Mouse (Mus musculus) small intestine, adult 2 months (tissue): Measurements from ENCODE around the gene Creb5.

Source experiments
- CTCF ChIP-seq: fragments of 200-500 bp; IDR thresholded peaks from 2 replicates; pipeline ENCODE4 v1.5.1; 2012; ENCODE audit warnings: low read depth, mild to moderate bottlenecking, control low read depth, inconsistent platforms, low read length, moderate library complexity, mixed read lengths; ENCODE audit not compliant: insufficient replicate concordance, insufficient read length; ENCODE audit errors: extremely low read depth
- POLR2A ChIP-seq: fragments of 200-500 bp; IDR thresholded peaks from 2 replicates; pipeline ENCODE4 v1.6.1; 2012; ENCODE audit warnings: low read depth, mild to moderate bottlenecking, control low read depth, inconsistent platforms, low read length, moderate library complexity

- TF ChIP-seq POLR2A (no peak), CTCF (no peak)
Measured at GRCm38 (mm10) chr6:53592230-53592629, 305.2 kb downstream of the Creb5 start.
